Mouse (Mus musculus) liver, adult 2 months (tissue): Measurements from ENCODE around the gene Ghrl.

Experiments
- CTCF ChIP-seq: fragments of 200-500 bp; IDR thresholded peaks from 2 replicates; pipeline ENCODE4 v1.5.1; 2011; ENCODE audit warnings: low read depth, low read length, control low read depth
- POLR2A ChIP-seq: fragments of 200-500 bp; IDR thresholded peaks from 2 replicates; pipeline ENCODE4 v1.6.1; 2011; ENCODE audit warnings: low read length, control low read depth; ENCODE audit not compliant: insufficient read depth; ENCODE audit errors: extremely low read depth

- TF ChIP-seq CTCF (no peak), POLR2A (no peak)
These were observed 26.3 kb downstream of the Ghrl start for GRCm38 (mm10) chr6:113693377-113693776.
